Mouse (Mus musculus) liver, embryonic 11.5 days (tissue): ENCODE measurements around the gene Tmx1. TPM values are rescaled to one million over a fixed set of nuclear protein-coding genes. Genes with fewer than 3 reads are reported as not detected.

Experiments
- ATAC-seq: fragments of 200-750 bp; cut with Nextera tagmentation; replicated peaks from 2 replicates; pipeline ENCODE4 v1.8.0; 2017; ENCODE audit warnings: moderate number of reproducible peaks, mild to moderate bottlenecking, moderate TSS enrichment, moderate library complexity; ENCODE audit not compliant: low FRiP score
- DNase-seq: peaks from one replicate; pipeline ENCODE4 v3.0.0-alpha.2; 2017; ENCODE audit warnings: low spot score
- H3K27ac ChIP-seq: fragments of 300-500 bp; sonication (generic); 2 replicates; pipeline ENCODE4 v1.5.1; 2014; ENCODE audit warnings: mild to moderate bottlenecking, low read depth, low read length, control low read depth
- H3K27me3 ChIP-seq: fragments of 300-500 bp; sonication (generic); replicated peaks from 2 replicates; pipeline ENCODE4 v1.6.1; 2014; ENCODE audit warnings: low read length, mixed read lengths; ENCODE audit not compliant: control insufficient read depth, insufficient read depth
- H3K36me3 ChIP-seq: fragments of 300-500 bp; sonication (generic); 2 replicates; pipeline ENCODE4 v1.6.1; 2014; ENCODE audit warnings: mild to moderate bottlenecking, low read length, moderate library complexity, mixed read lengths; ENCODE audit not compliant: control insufficient read depth, insufficient read depth
- H3K4me1 ChIP-seq: fragments of 300-500 bp; sonication (generic); replicated peaks from 2 replicates; pipeline ENCODE4 v1.6.1; 2014; ENCODE audit warnings: low read length, mixed read lengths; ENCODE audit not compliant: control insufficient read depth, insufficient read depth
- H3K4me2 ChIP-seq: fragments of 300-500 bp; sonication (generic); 2 replicates; pipeline ENCODE4 v1.6.1; 2014; ENCODE audit warnings: mild to moderate bottlenecking, control low read depth, moderate library complexity
- H3K4me3 ChIP-seq: fragments of 300-500 bp; sonication (generic); 2 replicates; pipeline ENCODE4 v1.5.1; 2014; ENCODE audit warnings: low read depth, low read length, control low read depth
- H3K9ac ChIP-seq: fragments of 300-500 bp; sonication (generic); 2 replicates; pipeline ENCODE4 v1.6.1; 2014; ENCODE audit warnings: low read depth, low read length, control low read depth
- H3K9me3 ChIP-seq: fragments of 300-500 bp; sonication (generic); 2 replicates; pipeline ENCODE4 v1.6.1; 2016; ENCODE audit warnings: low read length, inconsistent platforms, mixed read lengths; ENCODE audit not compliant: control insufficient read depth
- WGBS: fragments of 180-500 bp; shearing (Covaris S2); extraction: QIAGEN DNeasy Blood & Tissue Kit; methylation state at CpG from one replicate; pipeline ENCODE4 v1.1.7; 2014; 5-methylcytosine and 5-hydroxymethylcytosine counted together
- polyA plus RNA-seq: library from polyadenylated mRNA; unstranded; fragments of >200 nt; fragmentation: Nextera tagmentation; extraction: Ambion mirVana; gene quantifications from 2 replicates; pipeline ENCODE4 v1.2.1, GENCODE M21; 2014

The Tmx1 gene
- polyA plus RNA-seq, 1 experiment from 2014 or later, result 115 TPM

DNA sequence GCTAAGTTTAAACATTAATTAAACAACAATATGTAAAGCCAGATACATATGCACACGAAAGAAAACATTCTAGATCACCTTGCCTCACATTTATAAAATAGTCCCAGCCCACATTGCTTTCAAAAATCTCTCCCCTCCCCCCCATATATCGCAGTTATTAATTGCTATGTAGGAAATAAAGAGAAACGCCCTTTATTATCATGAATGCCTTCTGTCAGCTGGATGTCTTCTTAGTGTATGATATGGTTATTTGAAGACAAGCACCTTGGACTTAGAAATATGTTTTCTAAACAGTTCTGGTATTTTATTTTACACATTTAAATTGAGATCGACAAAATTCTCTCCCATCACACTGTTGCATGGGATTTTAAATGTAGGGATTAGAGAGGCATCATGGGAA lies 23.3 kb upstream of the Tmx1 start:
- Histone ChIP-seq H3K27ac (no peak overlapping the region), H3K4me1 (no peaks in the 10 kb centered on the region), H3K4me2 (no peak overlapping the region), H3K27me3 (no peaks in the 10 kb centered on the region), H3K36me3 (no peaks in the 10 kb centered on the region), H3K9me3 (no peaks in the 10 kb centered on the region), H3K9ac (no peak overlapping the region), H3K4me3 (no peak overlapping the region)
- no peak for ATAC-seq
- DNase-seq, result no peak
- 70% methylated on average over 4 of the region's 4 CpGs for WGBS

DNA sequence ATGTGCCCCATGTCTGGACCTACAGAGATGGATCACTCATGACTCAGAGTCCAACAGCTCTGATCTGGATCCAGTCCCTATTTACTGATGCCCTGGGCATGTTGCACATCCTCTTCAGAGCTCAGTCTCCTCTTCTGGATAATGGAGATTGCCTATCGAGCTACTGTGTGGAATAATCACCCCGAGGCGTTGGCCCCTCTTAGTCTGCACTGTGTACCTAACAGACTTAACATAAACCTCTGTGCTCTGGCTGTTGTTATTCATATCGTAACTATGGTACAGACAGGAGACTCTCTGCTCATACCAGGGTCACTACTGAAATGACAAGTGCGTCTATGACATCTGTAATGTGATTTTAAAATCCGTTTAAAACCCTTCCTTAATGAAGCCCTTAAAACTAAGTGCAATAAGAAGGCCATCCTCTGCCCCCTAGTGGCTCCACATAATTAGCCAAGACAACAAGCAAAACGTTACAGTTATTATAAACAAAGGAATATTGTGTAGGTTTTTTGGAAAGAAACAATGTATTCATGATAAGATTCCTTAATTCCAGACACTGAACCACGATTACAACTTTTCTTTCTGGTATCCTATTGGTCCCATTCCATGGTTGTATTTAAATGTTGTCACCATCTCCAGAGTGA lies 22.5 kb upstream of the Tmx1 start:
- Histone ChIP-seq H3K27ac (no peak overlapping the region), H3K36me3 (no peaks in the 10 kb centered on the region), H3K4me1 (no peaks in the 10 kb centered on the region), H3K9me3 (no peaks in the 10 kb centered on the region), H3K9ac (no peak overlapping the region), H3K4me2 (no peak overlapping the region), H3K27me3 (no peaks in the 10 kb centered on the region), H3K4me3 (no peak overlapping the region)
- DNase-seq, result no peak
- WGBS, result 35% methylated on average over 8 of the region's 8 CpGs
- no peak; the same call in 1 of the 2 replicates for ATAC-seq

DNA sequence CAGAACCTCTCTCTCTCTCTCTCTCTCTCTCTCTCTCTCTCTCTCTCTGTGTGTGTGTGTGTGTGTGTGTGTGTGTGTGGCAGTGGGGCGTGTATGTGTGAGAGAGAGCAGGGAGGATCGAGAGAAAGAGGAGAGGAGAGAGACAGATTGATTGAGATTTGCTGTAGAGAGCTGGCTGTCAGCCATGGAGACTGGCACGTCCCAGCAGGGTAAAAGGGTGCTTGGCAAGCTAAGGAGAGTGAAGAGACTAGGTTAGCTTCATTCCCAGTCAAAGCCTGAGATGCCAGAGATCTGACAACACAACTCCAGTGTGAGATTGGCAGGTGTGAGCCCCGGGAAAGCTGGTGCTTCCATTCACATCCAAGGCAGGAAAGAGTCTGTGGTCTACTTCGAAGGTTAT lies 21.5 kb upstream of the Tmx1 start:
- no peaks in the 10 kb centered on the region for H3K36me3 ChIP-seq
- H3K27ac ChIP-seq, result no peak overlapping the region
- DNase-seq (no peak), ATAC-seq (no peak)
- 59% methylated on average over 5 of the region's 5 CpGs for WGBS
- no peaks in the 10 kb centered on the region for H3K27me3 ChIP-seq
- H3K4me3 ChIP-seq, result no peak overlapping the region
- H3K4me2 ChIP-seq, result no peak overlapping the region
- H3K9me3 ChIP-seq, result no peaks in the 10 kb centered on the region
- H3K4me1 ChIP-seq, result no peaks in the 10 kb centered on the region
- no peak overlapping the region for H3K9ac ChIP-seq

DNA sequence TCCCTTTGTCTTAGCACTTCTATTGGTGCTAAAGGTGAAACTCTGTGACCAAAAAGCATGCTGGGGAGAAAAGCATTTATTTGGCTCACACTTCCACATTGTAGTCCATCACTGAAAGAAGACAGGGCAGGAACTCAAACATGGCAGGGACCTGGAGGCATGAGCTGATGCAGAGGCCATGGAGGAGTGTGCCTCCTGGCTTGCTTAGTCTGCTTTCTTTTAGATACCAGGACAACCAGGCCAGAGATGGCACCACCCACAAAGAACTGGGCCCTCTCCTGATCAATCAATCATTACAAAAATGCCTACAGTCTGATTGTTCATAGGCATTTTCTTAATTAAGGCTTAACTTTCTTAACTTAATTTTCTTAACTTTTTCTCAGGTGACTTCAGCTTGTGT lies 2.9 kb upstream of the Tmx1 start:
- DNase-seq (no peak), ATAC-seq (no peak)
- no peak overlapping the region for H3K4me2 ChIP-seq
- H3K9me3 ChIP-seq, result no peaks in the 10 kb centered on the region
- H3K27me3 ChIP-seq, result no peaks in the 10 kb centered on the region
- peaks cover 8% of the 10 kb centered on the region for H3K4me1 ChIP-seq
- H3K36me3 ChIP-seq, result no peaks in the 10 kb centered on the region
- no peak overlapping the region for H3K4me3 ChIP-seq
- H3K9ac ChIP-seq, result no peak overlapping the region
- H3K27ac ChIP-seq, result no peak overlapping the region

DNA sequence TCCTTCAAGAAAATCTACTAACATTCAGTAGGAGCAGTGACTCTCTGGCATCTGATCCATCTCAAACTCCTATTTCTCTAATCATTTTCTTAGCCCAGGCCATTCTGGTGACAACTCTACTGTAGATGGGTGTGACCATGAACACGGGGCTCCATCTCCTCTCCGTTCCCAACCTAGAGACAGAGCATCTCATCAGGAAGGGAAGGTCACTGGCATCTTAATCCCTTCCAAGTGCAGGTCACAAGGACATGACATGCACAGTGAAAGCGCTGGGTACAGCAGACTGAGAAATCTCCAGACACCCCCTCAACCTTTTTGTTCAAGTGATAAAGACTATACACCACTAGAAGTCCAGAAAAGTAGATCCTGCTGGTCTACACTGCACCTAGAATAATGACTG lies 1.4 kb upstream of the Tmx1 start:
- no peaks in the 10 kb centered on the region for H3K27me3 ChIP-seq
- peak overlapping the region; percentile 84 for H3K27ac ChIP-seq
- ATAC-seq (peak; percentile 37), DNase-seq (no peak)
- peak overlapping the region; percentile 16; the same call in 1 of the 2 replicates for H3K4me3 ChIP-seq
- H3K4me1 ChIP-seq, result peaks cover 8% of the 10 kb centered on the region
- H3K9ac ChIP-seq, result peak overlapping the region; percentile 57
- no peaks in the 10 kb centered on the region for H3K9me3 ChIP-seq
- no peaks in the 10 kb centered on the region for H3K36me3 ChIP-seq
- H3K4me2 ChIP-seq, result peak overlapping the region; percentile 68
- 60% methylated on average over 3 of the region's 3 CpGs for WGBS

DNA sequence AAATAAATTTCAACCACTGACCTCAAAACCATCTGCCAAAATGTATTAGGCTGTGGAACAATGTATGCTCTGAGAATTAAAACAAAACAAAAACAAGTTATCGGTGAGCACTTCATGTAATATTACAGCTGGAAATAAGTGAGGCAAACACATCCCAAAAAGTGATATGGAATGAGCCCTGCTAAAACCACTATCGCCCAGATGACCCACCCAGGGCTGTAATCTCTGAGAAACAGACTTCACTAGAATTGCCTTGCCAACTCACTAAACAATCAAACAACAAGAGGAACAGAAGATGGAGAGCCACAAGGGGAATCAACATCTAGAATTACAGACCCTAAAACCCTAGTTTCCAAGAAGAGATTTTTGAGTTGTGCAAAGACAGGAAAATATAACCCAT lies 752 bp upstream of the Tmx1 start:
- H3K4me2 ChIP-seq, result peak overlapping the region; percentile 68
- H3K4me1 ChIP-seq, result peaks cover 8% of the 10 kb centered on the region
- no peaks in the 10 kb centered on the region for H3K27me3 ChIP-seq
- H3K4me3 ChIP-seq, result peak overlapping the region; percentile 90
- DNase-seq (no peak), ATAC-seq (peak; percentile 83)
- WGBS, result 47% methylated on average over 2 of the region's 2 CpGs
- H3K9me3 ChIP-seq, result no peaks in the 10 kb centered on the region
- H3K9ac ChIP-seq, result peak overlapping the region; percentile 97
- peak overlapping the region; percentile 84 for H3K27ac ChIP-seq
- no peaks in the 10 kb centered on the region for H3K36me3 ChIP-seq

DNA sequence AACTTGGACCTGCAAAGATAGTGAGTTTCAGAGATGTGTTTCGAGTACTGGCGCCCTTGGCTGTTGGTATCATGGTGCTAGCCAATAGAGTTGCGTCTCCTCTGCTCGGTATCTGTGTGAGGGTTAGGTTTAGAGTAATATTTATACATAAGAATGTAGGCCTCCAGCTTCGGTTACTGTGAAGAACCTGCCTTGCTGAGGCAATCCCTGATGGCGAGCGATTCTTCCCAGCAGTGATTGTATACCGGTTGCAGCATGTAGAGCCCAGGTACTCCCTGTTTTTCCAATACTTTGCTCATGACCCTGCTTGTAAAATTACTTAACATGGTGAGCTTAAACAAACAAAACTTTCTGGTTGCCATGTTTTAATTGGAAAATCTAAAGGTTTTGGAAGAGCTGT lies 2.3 kb downstream of the Tmx1 start:
- Histone ChIP-seq H3K36me3 (peaks cover 21% of the 10 kb centered on the region), H3K4me2 (peak overlapping the region; percentile 68; the same call in 1 of the 2 replicates), H3K27me3 (no peaks in the 10 kb centered on the region), H3K9me3 (no peaks in the 10 kb centered on the region), H3K4me1 (peaks cover 8% of the 10 kb centered on the region; the same call in 1 of the 2 replicates), H3K9ac (no peak overlapping the region), H3K27ac (no peak overlapping the region), H3K4me3 (no peak overlapping the region)
- 86% methylated on average over 8 of the region's 8 CpGs for WGBS
- ATAC-seq, result no peak
- DNase-seq, result no peak

DNA sequence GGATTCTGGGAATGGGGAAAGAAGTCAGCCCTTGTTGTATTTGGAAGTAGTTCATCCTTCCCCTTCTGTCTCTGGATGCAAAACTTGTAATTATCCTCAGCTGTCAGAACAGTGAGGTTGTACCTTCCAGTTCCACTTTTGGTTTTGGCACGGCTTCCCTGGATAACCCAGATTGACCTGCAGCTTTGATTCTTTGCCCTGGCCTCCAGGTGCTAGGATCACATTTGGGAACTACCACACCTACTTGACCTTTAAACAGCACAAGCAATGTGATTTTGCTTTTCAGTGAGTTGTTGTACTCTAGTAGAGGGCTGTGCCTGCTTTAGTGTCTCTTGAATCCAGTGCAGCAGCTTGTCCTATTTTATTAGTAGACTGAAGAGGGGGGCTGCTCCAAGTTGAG lies 6.7 kb downstream of the Tmx1 start:
- Histone ChIP-seq H3K9ac (no peak overlapping the region), H3K4me3 (no peak overlapping the region), H3K27ac (no peak overlapping the region), H3K4me1 (no peaks in the 10 kb centered on the region; the same call in 1 of the 2 replicates), H3K36me3 (peaks cover 32% of the 10 kb centered on the region), H3K9me3 (no peaks in the 10 kb centered on the region), H3K27me3 (no peaks in the 10 kb centered on the region), H3K4me2 (no peak overlapping the region)
- no peak for DNase-seq
- no peak for ATAC-seq
- WGBS, result 92% methylated on average over 1 of the region's 1 CpGs

DNA sequence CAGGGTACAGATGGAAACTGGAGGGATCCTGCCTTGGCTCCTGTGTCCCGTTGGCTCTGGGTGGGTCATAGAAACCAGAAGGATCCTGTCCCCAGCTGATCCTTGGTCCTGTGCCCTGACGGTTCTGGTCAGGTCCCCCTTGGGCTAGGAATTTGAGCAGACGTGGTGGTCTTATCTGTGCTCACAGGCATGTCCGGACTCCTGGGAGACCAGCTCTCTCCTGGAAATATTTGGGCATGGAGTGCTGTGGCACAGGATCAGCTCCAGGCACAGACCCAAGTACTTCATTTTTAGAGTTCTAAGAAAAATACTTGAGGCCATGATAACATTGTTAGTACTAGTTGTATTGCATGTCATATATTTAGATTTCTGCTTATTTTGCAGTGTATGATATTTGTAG lies 11.1 kb downstream of the Tmx1 start:
- Histone ChIP-seq H3K27ac (no peak overlapping the region), H3K4me1 (no peaks in the 10 kb centered on the region), H3K36me3 (peaks cover 32% of the 10 kb centered on the region), H3K4me3 (no peak overlapping the region), H3K4me2 (no peak overlapping the region), H3K27me3 (no peaks in the 10 kb centered on the region), H3K9ac (no peak overlapping the region), H3K9me3 (no peaks in the 10 kb centered on the region)
- WGBS, result 89% methylated on average over 4 of the region's 4 CpGs
- DNase-seq, result no peak
- ATAC-seq, result no peak
